8 mouse cellular contexts compared by ENCODE assay signal in genomic region chr8:124277951-124278910, GRCm38 (mm10). TPM values are rescaled to one million over a fixed set of nuclear protein-coding genes. Genes with fewer than 3 reads are reported as not detected.
DNase-seq lines count a peak whose midpoint lies in the region; ATAC-seq and TF ChIP-seq lines count a peak whose summit lies in the region.

No protein-coding gene starts in this region.

- H3K27ac ChIP-seq in lung, postnatal 0 days (ENCODE audit: low read length): no peak overlapping the region
- peak overlapping the region; percentile 96 for H3K27ac ChIP-seq in liver, postnatal 0 days (ENCODE audit: low read depth)
- H3K27ac ChIP-seq in intestine, postnatal 0 days (ENCODE audit: low read depth, low read length): no peak overlapping the region

- no peaks in the 10 kb centered on the region for H3K9me3 ChIP-seq in lung, postnatal 0 days (ENCODE audit: low read length)
- H3K9me3 ChIP-seq in liver, postnatal 0 days (ENCODE audit: low read length): no peaks in the 10 kb centered on the region
- no peaks in the 10 kb centered on the region for H3K9me3 ChIP-seq in intestine, postnatal 0 days (ENCODE audit: control insufficient read depth)

- no peak for TF ChIP-seq EP300 in lung, postnatal 0 days (IDR thresholded peaks at IDR 0.05)
- TF ChIP-seq EP300 in liver, postnatal 0 days (IDR thresholded peaks at IDR 0.05; ENCODE audit: low read depth): no peak

- H3K4me1 ChIP-seq in lung, postnatal 0 days (ENCODE audit: insufficient read depth, low read depth, low read length): no peaks in the 10 kb centered on the region; the same call in none of the 2 replicates
- peaks cover 51% of the 10 kb centered on the region for H3K4me1 ChIP-seq in liver, postnatal 0 days (ENCODE audit: insufficient read depth)
- peaks cover 11% of the 10 kb centered on the region; the same call in 1 of the 2 replicates for H3K4me1 ChIP-seq in intestine, postnatal 0 days (replicated peaks; ENCODE audit: control insufficient read depth, insufficient read depth, low read length)

- TF ChIP-seq CTCF in lung, postnatal 0 days (IDR thresholded peaks at IDR 0.05): no peak
- no peak for TF ChIP-seq CTCF in liver, postnatal 0 days (IDR thresholded peaks at IDR 0.05; ENCODE audit: low read depth)
- no peak for TF ChIP-seq CTCF in intestine, postnatal 0 days (IDR thresholded peaks at IDR 0.05; ENCODE audit: low read depth)

- H3K27me3 ChIP-seq in lung, postnatal 0 days (replicated peaks; ENCODE audit: insufficient read depth, low read length): no peaks in the 10 kb centered on the region
- no peaks in the 10 kb centered on the region for H3K27me3 ChIP-seq in liver, postnatal 0 days (ENCODE audit: insufficient read depth, low read length)
- H3K27me3 ChIP-seq in intestine, postnatal 0 days (replicated peaks; ENCODE audit: control insufficient read depth, insufficient read depth, low read length): no peaks in the 10 kb centered on the region

- no peak overlapping the region for H3K4me2 ChIP-seq in lung, postnatal 0 days (replicated peaks; ENCODE audit: low read depth, low read length)
- H3K4me2 ChIP-seq in liver, postnatal 0 days (ENCODE audit: low read depth, low read length): peak overlapping the region; percentile 38; the same call in 1 of the 2 replicates
- no peak overlapping the region for H3K4me2 ChIP-seq in intestine, postnatal 0 days (replicated peaks; ENCODE audit: low read depth)

- H3K9ac ChIP-seq in lung, postnatal 0 days (replicated peaks; ENCODE audit: low read depth): no peak overlapping the region
- H3K9ac ChIP-seq in liver, postnatal 0 days (replicated peaks): peak overlapping the region; percentile 10; the same call in 1 of the 2 replicates
- no peak overlapping the region for H3K9ac ChIP-seq in intestine, postnatal 0 days (ENCODE audit: low read depth, low read length)

- no peak overlapping the region for H3K4me3 ChIP-seq in lung, postnatal 0 days (ENCODE audit: low read depth, low read length)
- no peak overlapping the region for H3K4me3 ChIP-seq in liver, postnatal 0 days (ENCODE audit: low read depth, low read length)
- no peak overlapping the region for H3K4me3 ChIP-seq in intestine, postnatal 0 days (ENCODE audit: low read depth, low read length)

- no peaks in the 10 kb centered on the region for H3K36me3 ChIP-seq in lung, postnatal 0 days (ENCODE audit: insufficient read depth, low read length)
- H3K36me3 ChIP-seq in liver, postnatal 0 days (replicated peaks; ENCODE audit: insufficient read depth, low read length): no peaks in the 10 kb centered on the region; the same call in 1 of the 2 replicates
- H3K36me3 ChIP-seq in intestine, postnatal 0 days (ENCODE audit: control insufficient read depth, insufficient read depth): peaks cover 11% of the 10 kb centered on the region; the same call in 1 of the 2 replicates

- peak; percentile 19; the same call in 1 of the 2 replicates for ATAC-seq in lung, postnatal 0 days
- ATAC-seq in liver, postnatal 0 days: peak; percentile 42
- ATAC-seq in intestine, postnatal 0 days: no peak

- peak; percentile 61 for DNase-seq in cerebellum, adult 9-11 months
- no peak for DNase-seq in cerebellum, postnatal 4 days (ENCODE audit: low spot score in 2 of 2)
- no peak for DNase-seq in lung, postnatal 0 days (ENCODE audit: low spot score)
- DNase-seq in lung, postnatal 10 days: no peak
- DNase-seq in adrenal gland, postnatal 25 days: peak; percentile 41
- DNase-seq in liver, postnatal 0 days: peak; percentile 70
- no peak for DNase-seq in layer of hippocampus, adult 11-12 months (ENCODE audit: low spot score)

- 61% methylated on average over 24 of the region's 24 CpGs for WGBS in lung, postnatal 0 days
- WGBS in liver, postnatal 0 days (ENCODE audit: insufficient replicate concordance): 45% methylated on average over 24 of the region's 24 CpGs
- 72% methylated on average over 24 of the region's 24 CpGs for WGBS in intestine, postnatal 0 days

RNA-seq across cellular contexts. Expression of gene Galnt2, which starts 47.0 kb away (rescaled TPM):
- polyA plus RNA-seq in lung, postnatal 0 days (2015; fragmentation: Nextera tagmentation; extraction: Ambion mirVana): 54.3 and 66.2 TPM in 2 replicates
- 33.5 and 60.5 TPM in 2 replicates for total RNA-seq in adrenal gland, postnatal 25 days (2021)
- polyA plus RNA-seq in liver, postnatal 0 days (2015; fragmentation: Nextera tagmentation; extraction: Ambion mirVana): 23.3 and 23.5 TPM in 2 replicates
- polyA plus RNA-seq in intestine, postnatal 0 days (2015; fragmentation: Nextera tagmentation; extraction: Ambion mirVana): 44.0 and 48.7 TPM in 2 replicates

Comparison
In these comparisons a context has a peak if more than half of its experiments do, and no peak if none do; other contexts are left out.
1. DNase-seq: peak in cerebellum, adult 9-11 months (single experiment), adrenal gland, postnatal 25 days (single experiment) and liver, postnatal 0 days (single experiment); none in cerebellum, postnatal 4 days (0 of 2), lung, postnatal 0 days (single experiment), lung, postnatal 10 days (single experiment) and layer of hippocampus, adult 11-12 months (single experiment).